Mouse (Mus musculus) cortical plate, adult 2 months (tissue): Measurements from ENCODE around the gene Palld.

Experiments used
- CTCF ChIP-seq: fragments of 200-500 bp; IDR thresholded peaks from 2 replicates; pipeline ENCODE4 v1.5.1; 2011; ENCODE audit warnings: mild to moderate bottlenecking, control low read depth, low read length; ENCODE audit not compliant: insufficient read depth; ENCODE audit errors: extremely low read depth
- POLR2A ChIP-seq: fragments of 200-500 bp; IDR thresholded peaks from 2 replicates; pipeline ENCODE4 v1.6.1; 2011; ENCODE audit warnings: mild to moderate bottlenecking, low read length, control low read depth; ENCODE audit not compliant: insufficient read depth; ENCODE audit errors: extremely low read depth

- TF ChIP-seq POLR2A: no peak
- no peak for TF ChIP-seq CTCF
Measured at GRCm38 (mm10) chr8:61713195-61713990, 189.1 kb downstream of the Palld start.
